Mouse (Mus musculus) monocyte, adult 5-6 weeks (primary cell): ENCODE measurements around the gene Prmt2. TPM values are rescaled to one million over a fixed set of nuclear protein-coding genes. Genes with fewer than 3 reads are reported as not detected.

ENCODE experiments used
- ATAC-seq: fragments of 153-309, 156-312 bp; replicated peaks from 2 replicates; pipeline ENCODE4 v1.8.0; 2017; ENCODE audit warnings: mild to moderate bottlenecking; ENCODE audit not compliant: low TSS enrichment, insufficient number of reproducible peaks, severe bottlenecking, poor library complexity, low FRiP score
- total RNA-seq: library from RNA; stranded (forward); fragments of 200-1000, 200-491, 200-594 nt; gene quantifications from 3 replicates; pipeline ENCODE4 v1.2.3, GENCODE M21; 2017

The Prmt2 gene
- 4.3 to 12.5 TPM (median 5.0 TPM) in 3 replicates for total RNA-seq

GRCm38 (mm10) chr10:76237341-76238225 lies at the start of gene Prmt2:
Gene Prmt2 (minus strand): TSS chr10:76237865.
- ATAC-seq, result peak; percentile 90

GRCm38 (mm10) chr10:76278541-76279097 lies 41.0 kb upstream of the Prmt2 start:
- ATAC-seq, result no peak

GRCm38 (mm10) chr10:76275256-76275655 lies 37.6 kb upstream of the Prmt2 start:
- ATAC-seq, result no peak

- 0 out of 2 replicates have a peak, but pooled peaks have one; percentile 40 for ATAC-seq
These were observed 33.6 kb upstream of the Prmt2 start for GRCm38 (mm10) chr10:76271238-76271637.

DNA sequence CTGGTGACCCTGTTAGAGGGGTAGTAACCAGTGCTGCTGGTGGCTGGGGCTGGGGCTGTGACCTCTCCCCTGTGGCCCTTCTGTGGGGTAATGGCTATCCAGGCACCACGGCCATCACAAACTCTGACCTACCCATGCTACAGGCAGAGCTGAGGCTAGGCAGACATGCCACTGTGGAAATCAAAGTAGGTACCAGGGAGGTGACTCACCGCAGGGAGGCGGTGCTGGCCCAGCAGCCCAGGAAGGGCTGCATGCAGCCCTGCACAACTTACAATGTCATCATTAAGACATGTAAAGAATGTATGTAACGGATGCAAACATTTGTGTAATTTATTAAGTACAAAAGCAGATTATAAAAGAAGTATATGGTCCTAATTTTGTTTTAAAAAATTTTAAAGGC lies 24.8 kb upstream of the Prmt2 start:
- no peak for ATAC-seq

GRCm38 (mm10) chr10:76261447-76261846 lies 23.8 kb upstream of the Prmt2 start:
- ATAC-seq, result no peak

DNA sequence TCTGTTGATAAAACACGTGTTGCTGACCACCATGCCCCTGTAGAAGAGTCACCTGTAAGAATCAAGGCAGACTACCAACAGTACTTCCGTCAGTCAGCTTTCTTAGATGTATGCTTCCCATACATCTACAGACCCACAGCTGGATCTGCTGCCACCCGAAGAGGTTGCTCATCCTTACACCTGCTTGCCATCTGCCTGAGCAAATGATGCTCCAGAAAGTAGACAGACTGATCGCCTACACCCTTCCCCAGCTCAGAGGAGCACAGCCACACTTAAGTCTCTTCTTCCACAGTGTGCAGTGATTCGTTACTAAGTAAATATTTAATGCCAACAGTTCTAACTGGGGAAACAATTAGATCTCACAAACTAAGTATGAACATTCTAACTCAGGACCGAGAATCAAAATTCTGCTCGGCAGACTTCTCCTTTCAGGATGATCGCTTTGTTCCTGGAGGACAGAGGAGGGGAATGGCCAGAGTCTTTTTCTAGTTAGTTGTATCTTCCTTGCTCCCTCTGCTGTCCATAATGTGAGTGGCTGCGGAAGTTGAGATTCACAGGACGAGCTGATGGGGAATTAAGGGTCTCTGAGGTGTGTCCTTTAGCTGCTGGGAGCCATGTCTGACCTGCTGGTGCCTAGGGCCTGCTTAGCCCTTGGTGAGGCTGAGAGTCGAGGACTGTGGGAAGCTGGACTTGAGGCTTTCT lies 22.8 kb upstream of the Prmt2 start:
- no peak for ATAC-seq

DNA sequence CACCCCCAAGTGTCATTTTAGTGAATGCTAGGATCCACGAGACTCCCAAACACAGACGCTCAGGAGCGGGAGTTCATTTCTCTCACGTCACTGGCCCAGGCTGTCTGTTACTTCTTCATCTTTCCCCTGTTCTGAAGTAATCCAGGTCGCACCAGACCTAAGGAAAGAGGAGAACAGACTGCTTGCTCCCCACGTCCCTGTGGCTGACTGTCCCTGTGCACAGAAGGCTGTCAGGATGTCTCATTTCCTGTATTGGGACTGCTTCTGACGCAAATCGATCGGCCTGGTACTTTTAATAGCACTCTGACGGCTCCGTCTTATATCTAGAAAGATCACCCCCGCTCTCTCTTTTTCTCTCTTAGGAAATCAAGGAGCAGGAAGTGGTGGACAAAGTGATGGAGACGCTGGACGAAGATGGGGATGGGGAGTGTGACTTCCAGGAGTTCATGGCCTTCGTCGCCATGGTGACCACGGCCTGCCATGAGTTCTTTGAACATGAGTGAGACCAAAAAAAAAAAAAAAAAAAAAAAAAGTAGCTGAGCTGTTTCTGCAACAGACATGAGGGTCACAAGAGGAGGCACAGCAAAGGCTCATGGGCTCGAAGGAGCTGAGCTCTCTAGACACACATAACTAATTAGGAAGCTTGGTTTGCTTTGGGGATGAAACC lies 22.0 kb upstream of the Prmt2 start:
- ATAC-seq, result no peak

- ATAC-seq, result peak; percentile 74
These were observed 20.2 kb upstream of the Prmt2 start for GRCm38 (mm10) chr10:76257719-76258390.

GRCm38 (mm10) chr10:76257231-76257630 lies 19.6 kb upstream of the Prmt2 start:
- ATAC-seq, result no peak

- no peak for ATAC-seq
These were observed 18.0 kb upstream of the Prmt2 start for GRCm38 (mm10) chr10:76255617-76256016.

DNA sequence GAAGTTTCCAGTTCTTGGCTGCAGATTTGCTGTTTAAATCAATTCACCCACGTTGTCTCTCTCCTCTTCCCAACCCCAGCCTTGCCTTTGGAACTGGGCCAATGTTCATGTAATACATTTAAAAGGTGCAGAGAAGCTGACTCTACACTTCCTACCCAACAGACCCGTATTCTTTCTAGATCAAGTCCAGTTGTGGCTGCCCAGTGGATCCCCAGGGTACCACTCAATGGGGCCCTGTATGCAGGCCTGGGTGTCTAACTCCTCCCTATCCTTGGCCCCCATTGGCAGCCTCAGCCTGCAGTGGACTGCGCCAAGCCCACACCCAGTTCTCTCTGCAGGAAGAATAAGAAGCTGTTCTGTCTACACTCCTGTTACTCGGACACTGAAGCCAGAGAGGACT lies 15.9 kb upstream of the Prmt2 start, which contains the start of gene S100b:
Gene S100b, plus strand, starts transcription at position 318 of the 400 bp plus-strand sequence.
- no peak for ATAC-seq

- ATAC-seq, result no peak
These were observed 15.4 kb upstream of the Prmt2 start for GRCm38 (mm10) chr10:76253079-76253478.

DNA sequence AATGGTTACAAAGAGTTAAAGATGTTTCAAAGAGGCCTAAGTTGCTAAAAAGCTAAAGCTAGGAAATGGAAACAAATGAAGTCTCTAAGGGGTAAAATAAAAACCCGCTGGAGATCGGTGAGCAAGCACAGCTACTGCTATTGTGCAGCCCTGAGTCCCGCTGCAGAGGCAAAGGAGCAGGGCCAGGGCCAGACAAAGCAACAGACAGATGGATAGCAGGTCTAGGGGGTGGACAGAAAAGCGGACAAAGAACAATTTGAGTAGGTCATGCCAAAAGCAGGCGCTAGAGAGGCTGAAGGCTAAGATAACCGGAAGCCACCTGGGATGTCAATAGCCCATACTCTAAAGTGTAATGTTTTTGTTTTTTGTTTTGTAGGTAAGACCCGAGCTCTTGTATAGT lies 13.2 kb upstream of the Prmt2 start:
- no peak for ATAC-seq

DNA sequence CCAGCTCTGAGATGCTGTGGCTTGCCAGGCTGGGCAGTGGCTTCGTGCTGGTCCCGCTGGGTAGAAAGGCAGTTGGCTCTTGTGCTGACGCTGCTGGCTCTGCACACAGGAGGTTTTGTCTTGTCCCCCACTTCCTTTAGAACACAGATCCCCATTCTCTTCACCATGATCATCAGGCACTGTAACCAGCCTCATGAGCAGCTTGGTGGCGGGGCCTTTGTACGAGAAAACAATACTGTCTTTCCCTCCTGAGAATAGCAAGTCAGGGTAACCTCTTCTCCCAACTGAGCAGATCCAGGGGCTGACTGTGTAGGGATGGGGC lies 10.9 kb upstream of the Prmt2 start:
- ATAC-seq, result no peak

GRCm38 (mm10) chr10:76247960-76248646 lies 10.4 kb upstream of the Prmt2 start:
- ATAC-seq, result no peak

- ATAC-seq, result no peak
These were observed 8.9 kb upstream of the Prmt2 start for GRCm38 (mm10) chr10:76246601-76247000.

DNA sequence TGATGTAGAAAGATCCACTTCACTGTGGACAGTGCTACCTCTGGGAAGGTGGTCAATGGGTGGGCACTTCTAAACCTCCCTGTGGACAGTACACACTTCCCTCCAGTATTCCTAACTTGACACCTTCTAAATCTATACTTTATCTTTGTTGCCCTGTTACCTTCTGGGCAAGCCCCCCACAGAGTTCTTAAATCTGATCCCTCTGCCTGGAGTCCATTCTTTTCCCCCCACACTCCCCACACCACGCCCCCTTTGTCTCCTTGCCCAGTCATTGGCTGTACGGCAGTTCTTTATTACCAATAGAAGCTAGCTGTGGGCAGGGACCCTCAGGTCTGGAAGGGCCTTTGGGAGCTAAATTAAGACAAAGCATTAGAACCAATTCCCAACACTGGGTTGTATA lies 7.4 kb upstream of the Prmt2 start:
- ATAC-seq, result no peak
